Mouse (Mus musculus) ES-Bruce4 (cell line): ENCODE measurements around the gene Loxl3.

Experiments
- CTCF ChIP-seq: IDR thresholded peaks from one replicate; pipeline ENCODE4 v1.8.1; 2011; ENCODE audit warnings: low read depth, low read length
- EP300 ChIP-seq: IDR thresholded peaks from 2 replicates; pipeline ENCODE4 v1.6.1; 2011; ENCODE audit warnings: low read depth, low read length; ENCODE audit not compliant: insufficient read depth
- POLR2A ChIP-seq: IDR thresholded peaks from one replicate; pipeline ENCODE4 v1.8.1; 2011; ENCODE audit warnings: low read length; ENCODE audit not compliant: insufficient read depth

- TF ChIP-seq CTCF = no peak
- TF ChIP-seq EP300 = no peak
- TF ChIP-seq POLR2A = no peak
Measured at GRCm38 (mm10) chr6:83066441-83066840, 32.5 kb downstream of the Loxl3 start.
